Mouse (Mus musculus) CD4-positive, CD25-positive, alpha-beta regulatory T cell, adult 2 months (primary cell): ENCODE results near the gene Naaladl1.

ENCODE experiments used
- DNase-seq: peaks from one replicate; pipeline ENCODE4 v3.0.0-alpha.2; 2012; ENCODE audit warnings: low read depth, low spot score

Gene Naaladl1

GRCm38 (mm10) chr19:6082156-6082555 is 23.4 kb upstream of the Naaladl1 start, which contains the start of gene Gm28374:
TSS of gene Gm28374 (minus strand) at chr19:6082256.
- no peak for DNase-seq

GRCm38 (mm10) chr19:6084478-6085248 is 20.9 kb upstream of the Naaladl1 start, which contains the start of the genes Zfpl1 and Cdca5:
TSS of gene Zfpl1 (minus strand) at chr19:6084956.
TSS of gene Cdca5 (plus strand) at chr19:6084983.
- peak; percentile 99 for DNase-seq

- peak; percentile 83 for DNase-seq
Measured at GRCm38 (mm10) chr19:6085417-6085879, 20.1 kb upstream of the Naaladl1 start.

GRCm38 (mm10) chr19:6088841-6089240 is 16.7 kb upstream of the Naaladl1 start:
- no peak for DNase-seq

- DNase-seq, result no peak
Measured at GRCm38 (mm10) chr19:6094119-6094518, 11.5 kb upstream of the Naaladl1 start, which contains the start of gene AC131692.1. TSS of gene AC131692.1 (plus strand) at chr19:6094419.

GRCm38 (mm10) chr19:6097847-6098246 is 7.7 kb upstream of the Naaladl1 start:
- no peak for DNase-seq

GRCm38 (mm10) chr19:6101186-6101585 is 4.4 kb upstream of the Naaladl1 start:
- DNase-seq, result no peak

GRCm38 (mm10) chr19:6102169-6102853 is 3.3 kb upstream of the Naaladl1 start:
- no peak for DNase-seq

- no peak for DNase-seq
Measured at GRCm38 (mm10) chr19:6104476-6104875, 1.1 kb upstream of the Naaladl1 start.

GRCm38 (mm10) chr19:6113116-6113515 is 7.5 kb downstream of the Naaladl1 start:
- DNase-seq, result no peak

GRCm38 (mm10) chr19:6116113-6116850 is 10.7 kb downstream of the Naaladl1 start:
- no peak for DNase-seq

- no peak for DNase-seq
Measured at GRCm38 (mm10) chr19:6117346-6117985, 11.9 kb downstream of the Naaladl1 start.

GRCm38 (mm10) chr19:6117986-6118676 is 12.5 kb downstream of the Naaladl1 start, which contains the start of gene Sac3d1:
TSS of gene Sac3d1 (minus strand) at chr19:6118650.
- peak; percentile 93 for DNase-seq

- no peak for DNase-seq
Measured at GRCm38 (mm10) chr19:6118677-6119185, 13.1 kb downstream of the Naaladl1 start.

- no peak for DNase-seq
Measured at GRCm38 (mm10) chr19:6121761-6122160, 16.2 kb downstream of the Naaladl1 start.

GRCm38 (mm10) chr19:6123330-6123729 is 17.7 kb downstream of the Naaladl1 start:
- DNase-seq, result no peak

GRCm38 (mm10) chr19:6124898-6125297 is 19.3 kb downstream of the Naaladl1 start:
- DNase-seq, result no peak

- DNase-seq, result peak; percentile 83
Measured at GRCm38 (mm10) chr19:6126289-6126688, 20.7 kb downstream of the Naaladl1 start.

- no peak for DNase-seq
Measured at GRCm38 (mm10) chr19:6126789-6127580, 21.4 kb downstream of the Naaladl1 start.
